Mouse (Mus musculus) MEL (cell line): ENCODE measurements around the gene Gramd1a. TPM values are rescaled to one million over a fixed set of nuclear protein-coding genes. Genes with fewer than 3 reads are reported as not detected.

Experiments
- DNase-seq: peaks from one replicate; pipeline ENCODE4 v3.0.0; 2011; ENCODE audit warnings: low read depth, low spot score
- H3K27ac ChIP-seq: 2 replicates; pipeline ENCODE4 v1.5.1; 2012; ENCODE audit warnings: low read depth, mild to moderate bottlenecking, control low read depth, low read length, moderate library complexity; ENCODE audit not compliant: control insufficient read depth
- H3K27me3 ChIP-seq, 2 experiments: fragments of 150-350 bp in 1 of 2; sonication (generic) in 1 of 2; 2 replicates each; pipeline ENCODE4 v1.6.1; 2012; ENCODE audit warnings: low read length in 2 of 2, mild to moderate bottlenecking in 2 of 2, improper control_type of control experiment in 1 of 2, moderate library complexity in 1 of 2; ENCODE audit not compliant: insufficient read depth in 2 of 2, control insufficient read depth in 1 of 2
- H3K36me3 ChIP-seq, 2 experiments: 2 replicates each; pipeline ENCODE4 v1.6.1; 2012 to 2014; ENCODE audit warnings: low read length in 2 of 2, improper control_type of control experiment in 1 of 2, inconsistent platforms in 1 of 2, mild to moderate bottlenecking in 1 of 2; ENCODE audit not compliant: insufficient read depth in 2 of 2, control insufficient read depth in 1 of 2
- H3K4me1 ChIP-seq, 2 experiments: fragments of 150-350 bp in 1 of 2; sonication (generic) in 1 of 2; 2 replicates each; pipeline ENCODE4 v1.6.1; 2012; ENCODE audit warnings: low read length in 2 of 2, improper control_type of control experiment in 1 of 2, mild to moderate bottlenecking in 1 of 2; ENCODE audit not compliant: insufficient read depth in 2 of 2, control insufficient read depth in 1 of 2
- H3K4me3 ChIP-seq, 2 experiments: fragments of 150-350 bp in 1 of 2; sonication (generic) in 1 of 2; 2 replicates each; pipeline ENCODE4 v1.5.1; 2012; ENCODE audit warnings: low read depth in 2 of 2, low read length in 2 of 2, mild to moderate bottlenecking in 2 of 2, moderate library complexity in 2 of 2, control low read depth in 1 of 2, improper control_type of control experiment in 1 of 2; ENCODE audit not compliant: control insufficient read depth in 1 of 2, insufficient read depth in 1 of 2
- H3K79me2 ChIP-seq: 2 replicates; pipeline ENCODE4 v1.6.1; 2012; ENCODE audit warnings: mild to moderate bottlenecking, low read length, moderate library complexity; ENCODE audit not compliant: control insufficient read depth, poor library complexity, insufficient read depth
- H3K9ac ChIP-seq: 2 replicates; pipeline ENCODE4 v1.6.1; 2012; ENCODE audit warnings: low read depth, mild to moderate bottlenecking, control low read depth, low read length, moderate library complexity; ENCODE audit not compliant: control insufficient read depth, poor library complexity, severe bottlenecking
- H3K9me3 ChIP-seq: fragments of 150-350 bp; sonication (generic); replicated peaks from 2 replicates; pipeline ENCODE4 v1.6.1; 2012; ENCODE audit warnings: mild to moderate bottlenecking, low read length, improper control_type of control experiment, moderate library complexity; ENCODE audit not compliant: insufficient read depth
- BHLHE40 ChIP-seq: IDR thresholded peaks from 2 replicates; pipeline ENCODE4 v1.6.1; 2012; ENCODE audit warnings: low read depth, mild to moderate bottlenecking, inconsistent platforms, low read length, improper control_type of control experiment, borderline replicate concordance
- CHD1 ChIP-seq: IDR thresholded peaks from 2 replicates; pipeline ENCODE4 v1.6.1; 2012; ENCODE audit warnings: low read depth, mild to moderate bottlenecking, inconsistent platforms, low read length, improper control_type of control experiment
- CHD2 ChIP-seq: IDR thresholded peaks from 2 replicates; pipeline ENCODE4 v1.6.1; 2011; ENCODE audit warnings: low read length, improper control_type of control experiment
- E2F4 ChIP-seq: IDR thresholded peaks from 2 replicates; pipeline ENCODE4 v1.6.1; 2011; ENCODE audit warnings: low read depth, low read length, improper control_type of control experiment, borderline replicate concordance
- ELF1 ChIP-seq: IDR thresholded peaks from 2 replicates; pipeline ENCODE4 v1.6.1; 2014; ENCODE audit warnings: low read depth, mild to moderate bottlenecking, inconsistent platforms, low read length, improper control_type of control experiment, moderate library complexity
- ETS1 ChIP-seq: IDR thresholded peaks from 2 replicates; pipeline ENCODE4 v1.6.1; 2012; ENCODE audit warnings: low read depth, mild to moderate bottlenecking, inconsistent platforms, low read length, improper control_type of control experiment, moderate library complexity
- HCFC1 ChIP-seq: IDR thresholded peaks from 2 replicates; pipeline ENCODE4 v1.6.1; 2012; ENCODE audit warnings: low read depth, mild to moderate bottlenecking, inconsistent platforms, low read length, improper control_type of control experiment, moderate library complexity
- JUND ChIP-seq: IDR thresholded peaks from 2 replicates; pipeline ENCODE4 v1.6.1; 2011; ENCODE audit warnings: low read depth, mild to moderate bottlenecking, improper control_type of control experiment, low read length
- MXI1 ChIP-seq: IDR thresholded peaks from 2 replicates; pipeline ENCODE4 v1.6.1; 2011; ENCODE audit warnings: mild to moderate bottlenecking, low read depth, low read length, improper control_type of control experiment
- MYB ChIP-seq: IDR thresholded peaks from 2 replicates; pipeline ENCODE4 v1.6.1; 2011; ENCODE audit warnings: mild to moderate bottlenecking, low read depth, low read length, improper control_type of control experiment
- MYC ChIP-seq: IDR thresholded peaks from 2 replicates; pipeline ENCODE4 v1.6.1; 2011; ENCODE audit warnings: low read depth, mild to moderate bottlenecking, low read length, improper control_type of control experiment, moderate library complexity
- NRF1 ChIP-seq: IDR thresholded peaks from 2 replicates; pipeline ENCODE4 v1.6.1; 2014; ENCODE audit warnings: low read depth, mild to moderate bottlenecking, inconsistent platforms, low read length, improper control_type of control experiment, moderate library complexity; ENCODE audit not compliant: poor library complexity, insufficient read depth, severe bottlenecking
- POLR2AphosphoS5 ChIP-seq: IDR thresholded peaks from 2 replicates; pipeline ENCODE4 v1.6.1; 2012; ENCODE audit warnings: low read depth, borderline replicate concordance, mild to moderate bottlenecking, inconsistent platforms, low read length, moderate library complexity, mixed read lengths
- SIN3A ChIP-seq: IDR thresholded peaks from 2 replicates; pipeline ENCODE4 v1.6.1; 2012; ENCODE audit warnings: low read length, improper control_type of control experiment, inconsistent platforms
- TAL1 ChIP-seq: IDR thresholded peaks from 2 replicates; pipeline ENCODE4 v1.6.1; 2012; ENCODE audit warnings: mild to moderate bottlenecking, inconsistent platforms, low read length, moderate library complexity, mixed read lengths
- UBTF ChIP-seq: IDR thresholded peaks from 2 replicates; pipeline ENCODE4 v1.6.1; 2012; ENCODE audit warnings: low read depth, mild to moderate bottlenecking, inconsistent platforms, low read length, improper control_type of control experiment, moderate library complexity, borderline replicate concordance; ENCODE audit not compliant: insufficient read depth
- USF1 ChIP-seq: IDR thresholded peaks from 2 replicates; pipeline ENCODE4 v1.6.1; 2014; ENCODE audit warnings: low read depth, mild to moderate bottlenecking, inconsistent platforms, low read length, improper control_type of control experiment, moderate library complexity
- ZMIZ1 ChIP-seq: IDR thresholded peaks from 2 replicates; pipeline ENCODE4 v1.6.1; 2012; ENCODE audit warnings: low read depth, mild to moderate bottlenecking, inconsistent platforms, low read length, improper control_type of control experiment, moderate library complexity
- ZNF384 ChIP-seq: IDR thresholded peaks from 2 replicates; pipeline ENCODE4 v1.6.1; 2012; ENCODE audit warnings: low read depth, mild to moderate bottlenecking, inconsistent platforms, low read length, improper control_type of control experiment
- polyA plus RNA-seq, 2 experiments: library from polyadenylated mRNA; stranded (reverse) in 1 of 2; unstranded in 1 of 2; fragments of >175 nt in 1 of 2; fragments of >200 nt in 1 of 2; gene quantifications; 2 replicates each; pipeline versions ENCODE4 v1.2.1 to v1.2.4; 2012; ENCODE audit warnings: low replicate concordance in 2 of 2, low read depth in 1 of 2; ENCODE audit not compliant: insufficient read length in 2 of 2, insufficient read depth in 1 of 2, missing spikeins in 1 of 2
- total RNA-seq: library from RNA; depleted of rRNA; stranded (reverse); fragments of 300-350 nt; gene quantifications from 2 replicates; pipeline ENCODE4 v1.2.3, GENCODE M21; 2012

Gramd1a gene
- total and polyA plus RNA-seq, 3 experiments, result 21.8 to 65.7 TPM; not detected in 1

GRCm38 (mm10) chr7:31150566-31151300 lies 5.0 kb downstream of the Gramd1a start (continued):
- TF ChIP-seq SIN3A (no peak), BHLHE40 (no peak)

- Histone ChIP-seq H3K27me3 (no peaks in the 10 kb centered on the region), H3K36me3 (peaks cover 0 to 9% of the 10 kb centered on the region in 2 experiments; a peak in 2 of 4 replicates), H3K27ac (no peak overlapping the region), H3K9me3 (no peaks in the 10 kb centered on the region), H3K4me1 (peaks cover 0 to 27% of the 10 kb centered on the region in 2 experiments; a peak in 3 of 4 replicates), H3K9ac (peak overlapping the region; percentile 93), H3K79me2 (peaks cover 23% of the 10 kb centered on the region), H3K4me3 (peak overlapping the region; percentile 80 to 98)
- DNase-seq, result peak; percentile 61
- TF ChIP-seq TAL1 (no peak), E2F4 (no peak), ETS1 (0 out of 2 replicates have a peak, but pooled peaks have one; percentile 8), MYC (0 out of 2 replicates have a peak, but pooled peaks have one; percentile 15), MXI1 (peak; percentile 66; the same call in 1 of the 2 replicates)
Measured at GRCm38 (mm10) chr7:31149751-31150565, 5.7 kb downstream of the Gramd1a start.

GRCm38 (mm10) chr7:31149271-31149670 lies 6.4 kb downstream of the Gramd1a start:
- no peak for DNase-seq

More at GRCm38 (mm10) chr7:31149271-31149670, 6.4 kb downstream of the Gramd1a start:
- Histone ChIP-seq H3K4me3 (peak overlapping the region; percentile 80 to 98; a peak in 3 of 4 replicates), H3K36me3 (peaks cover 0 to 9% of the 10 kb centered on the region in 2 experiments; a peak in 2 of 4 replicates), H3K27me3 (no peaks in the 10 kb centered on the region), H3K27ac (no peak overlapping the region), H3K79me2 (peaks cover 23% of the 10 kb centered on the region), H3K9me3 (no peaks in the 10 kb centered on the region), H3K9ac (peak overlapping the region; percentile 93), H3K4me1 (peaks cover 0 to 27% of the 10 kb centered on the region in 2 experiments; a peak in 3 of 4 replicates)
- no peak for TF ChIP-seq MYB
- no peak for TF ChIP-seq ETS1
- TF ChIP-seq JUND, result no peak
- no peak for TF ChIP-seq SIN3A
- TF ChIP-seq ELF1, result no peak
- TF ChIP-seq HCFC1, result no peak
- no peak for TF ChIP-seq ZMIZ1
- no peak for TF ChIP-seq CHD2
- TF ChIP-seq CHD1, result no peak
- no peak for TF ChIP-seq UBTF
- no peak for TF ChIP-seq NRF1
- no peak for TF ChIP-seq USF1
- no peak for TF ChIP-seq POLR2AphosphoS5
- no peak for TF ChIP-seq ZNF384
